Mouse (Mus musculus): ENCODE results near the gene Msl2. TPM values are rescaled to one million over a fixed set of nuclear protein-coding genes. Genes with fewer than 3 reads are reported as not detected.

The Msl2 gene
- polyA plus RNA-seq (2012; rRNA removed), result 31.7 and 31.9 TPM in 2 replicates

GRCm38 (mm10) chr9:101073987-101074331, at the start of gene Msl2:
Gene Msl2 (plus strand): TSS chr9:101074101.
- peaks cover 2% of the 10 kb centered on the region; the same call in 1 of the 2 replicates for H3K4me1 ChIP-seq (ENCODE audit: control insufficient read depth, insufficient read depth, low read length)
- peak; percentile 58 for TF ChIP-seq POLR2A (IDR thresholded peaks at IDR 0.05; ENCODE audit: borderline replicate concordance, insufficient read depth, low read length)
- no peak for TF ChIP-seq CTCF (IDR thresholded peaks at IDR 0.05; ENCODE audit: borderline replicate concordance, insufficient read depth, low read depth, low read length)
- H3K4me3 ChIP-seq (replicated peaks; ENCODE audit: insufficient read depth, low read depth, low read length), result peak within 1 kb of the TSS; percentile 71
- H3K27ac ChIP-seq (ENCODE audit: insufficient read depth, low read length), result peak within 1 kb of the TSS; percentile 99
- under 1% methylated on average over 42 of the region's 43 CpGs for WGBS
- DNase-seq, result no peak
- H3K27me3 ChIP-seq (ENCODE audit: control insufficient read depth, insufficient read depth, low read length), result no peaks in the 10 kb centered on the region

GRCm38 (mm10) chr9:101033761-101034447, 40.0 kb upstream of the Msl2 start:
- peak; percentile 23 to 33 for DNase-seq

GRCm38 (mm10) chr9:101034448-101035098, 39.3 kb upstream of the Msl2 start, which contains the start of gene Pccb:
Gene Pccb (minus strand): TSS chr9:101034898.
- WGBS, result under 1% methylated on average over 61 of the region's 61 CpGs
- no peaks in the 10 kb centered on the region for H3K27me3 ChIP-seq (ENCODE audit: control insufficient read depth, insufficient read depth, low read length)
- no peaks in the 10 kb centered on the region for H3K4me1 ChIP-seq (ENCODE audit: control insufficient read depth, insufficient read depth, low read length)
- peak within 1 kb of the TSS; percentile 82 for H3K4me3 ChIP-seq (replicated peaks; ENCODE audit: insufficient read depth, low read depth, low read length)
- peak within 1 kb of the TSS; percentile 93 for H3K27ac ChIP-seq (ENCODE audit: insufficient read depth, low read length)
- TF ChIP-seq POLR2A (IDR thresholded peaks at IDR 0.05; ENCODE audit: borderline replicate concordance, insufficient read depth, low read length) (peak; percentile 98), CTCF (IDR thresholded peaks at IDR 0.05; ENCODE audit: borderline replicate concordance, insufficient read depth, low read depth, low read length) (no peak; the same call in 1 of the 2 replicates)
- DNase-seq, result peak; percentile 97 to 98

More at GRCm38 (mm10) chr9:101033761-101034447, 40.0 kb upstream of the Msl2 start:
- TF ChIP-seq CTCF (IDR thresholded peaks at IDR 0.05; ENCODE audit: borderline replicate concordance, insufficient read depth, low read depth, low read length) (0 out of 2 replicates have a peak, but pooled peaks have one; percentile 13), POLR2A (IDR thresholded peaks at IDR 0.05; ENCODE audit: borderline replicate concordance, insufficient read depth, low read length) (no peak)
- Histone ChIP-seq H3K4me3 (replicated peaks; ENCODE audit: insufficient read depth, low read depth, low read length) (peak overlapping the region; percentile 82), H3K4me1 (ENCODE audit: control insufficient read depth, insufficient read depth, low read length) (no peaks in the 10 kb centered on the region), H3K27ac (ENCODE audit: insufficient read depth, low read length) (peak overlapping the region; percentile 70), H3K27me3 (ENCODE audit: control insufficient read depth, insufficient read depth, low read length) (no peaks in the 10 kb centered on the region)
- under 1% methylated on average over 14 of the region's 14 CpGs for WGBS

- Histone ChIP-seq H3K4me1 (ENCODE audit: control insufficient read depth, insufficient read depth, low read length) (no peaks in the 10 kb centered on the region), H3K4me3 (replicated peaks; ENCODE audit: insufficient read depth, low read depth, low read length) (no peak overlapping the region), H3K27ac (ENCODE audit: insufficient read depth, low read length) (no peak overlapping the region), H3K27me3 (ENCODE audit: control insufficient read depth, insufficient read depth, low read length) (no peaks in the 10 kb centered on the region)
- WGBS, result 82% methylated on average over 15 of the region's 15 CpGs
- TF ChIP-seq POLR2A (IDR thresholded peaks at IDR 0.05; ENCODE audit: borderline replicate concordance, insufficient read depth, low read length) (no peak), CTCF (IDR thresholded peaks at IDR 0.05; ENCODE audit: borderline replicate concordance, insufficient read depth, low read depth, low read length) (no peak)
- no peak for DNase-seq
Measured at GRCm38 (mm10) chr9:101035836-101036596, 37.9 kb upstream of the Msl2 start.

- H3K27ac ChIP-seq (ENCODE audit: insufficient read depth, low read length), result no peak overlapping the region
- H3K4me3 ChIP-seq (replicated peaks; ENCODE audit: insufficient read depth, low read depth, low read length), result no peak overlapping the region
- H3K27me3 ChIP-seq (ENCODE audit: control insufficient read depth, insufficient read depth, low read length), result no peaks in the 10 kb centered on the region
- H3K4me1 ChIP-seq (ENCODE audit: control insufficient read depth, insufficient read depth, low read length), result no peaks in the 10 kb centered on the region
- WGBS, result 78% methylated on average over 2 of the region's 2 CpGs
- TF ChIP-seq CTCF (IDR thresholded peaks at IDR 0.05; ENCODE audit: borderline replicate concordance, insufficient read depth, low read depth, low read length), result no peak
- no peak for TF ChIP-seq POLR2A (IDR thresholded peaks at IDR 0.05; ENCODE audit: borderline replicate concordance, insufficient read depth, low read length)
- no peak for DNase-seq
Measured at GRCm38 (mm10) chr9:101036876-101037275, 37.0 kb upstream of the Msl2 start.

GRCm38 (mm10) chr9:101037396-101037795, 36.5 kb upstream of the Msl2 start:
- 43% methylated on average over 7 of the region's 7 CpGs for WGBS
- Histone ChIP-seq H3K27me3 (ENCODE audit: control insufficient read depth, insufficient read depth, low read length) (no peaks in the 10 kb centered on the region), H3K4me3 (replicated peaks; ENCODE audit: insufficient read depth, low read depth, low read length) (no peak overlapping the region), H3K4me1 (ENCODE audit: control insufficient read depth, insufficient read depth, low read length) (no peaks in the 10 kb centered on the region), H3K27ac (ENCODE audit: insufficient read depth, low read length) (no peak overlapping the region)
- no peak for TF ChIP-seq POLR2A (IDR thresholded peaks at IDR 0.05; ENCODE audit: borderline replicate concordance, insufficient read depth, low read length)
- TF ChIP-seq CTCF (IDR thresholded peaks at IDR 0.05; ENCODE audit: borderline replicate concordance, insufficient read depth, low read depth, low read length), result no peak
- no peak for DNase-seq

- TF ChIP-seq CTCF (IDR thresholded peaks at IDR 0.05; ENCODE audit: borderline replicate concordance, insufficient read depth, low read depth, low read length), result no peak
- TF ChIP-seq POLR2A (IDR thresholded peaks at IDR 0.05; ENCODE audit: borderline replicate concordance, insufficient read depth, low read length), result no peak
- no peak for DNase-seq
- Histone ChIP-seq H3K27me3 (ENCODE audit: control insufficient read depth, insufficient read depth, low read length) (no peaks in the 10 kb centered on the region), H3K4me1 (ENCODE audit: control insufficient read depth, insufficient read depth, low read length) (no peaks in the 10 kb centered on the region), H3K4me3 (replicated peaks; ENCODE audit: insufficient read depth, low read depth, low read length) (no peak overlapping the region), H3K27ac (ENCODE audit: insufficient read depth, low read length) (no peak overlapping the region)
- 61% methylated on average over 5 of the region's 5 CpGs for WGBS
Measured at GRCm38 (mm10) chr9:101038634-101039033, 35.3 kb upstream of the Msl2 start.
